Mouse (Mus musculus) liver, adult 2 months (tissue): ENCODE data around the gene Isyna1.
"Not testable (repeated sequence)": the region's sequence is repeated elsewhere in the genome, so short reads cannot be mapped to it uniquely, and the experiment has no call there.

ENCODE experiments used
- CTCF ChIP-seq: fragments of 200-500 bp; IDR thresholded peaks from 2 replicates; pipeline ENCODE4 v1.5.1; 2011; ENCODE audit warnings: low read depth, low read length, control low read depth
- POLR2A ChIP-seq: fragments of 200-500 bp; IDR thresholded peaks from 2 replicates; pipeline ENCODE4 v1.6.1; 2011; ENCODE audit warnings: low read length, control low read depth; ENCODE audit not compliant: insufficient read depth; ENCODE audit errors: extremely low read depth

GRCm38 (mm10) chr8:70587955-70588354, 6.2 kb upstream of the Isyna1 start:
- TF ChIP-seq POLR2A, CTCF: not testable (repeated sequence)
